9 mouse cellular contexts compared by ENCODE assay signal in the genomic region with DNA sequence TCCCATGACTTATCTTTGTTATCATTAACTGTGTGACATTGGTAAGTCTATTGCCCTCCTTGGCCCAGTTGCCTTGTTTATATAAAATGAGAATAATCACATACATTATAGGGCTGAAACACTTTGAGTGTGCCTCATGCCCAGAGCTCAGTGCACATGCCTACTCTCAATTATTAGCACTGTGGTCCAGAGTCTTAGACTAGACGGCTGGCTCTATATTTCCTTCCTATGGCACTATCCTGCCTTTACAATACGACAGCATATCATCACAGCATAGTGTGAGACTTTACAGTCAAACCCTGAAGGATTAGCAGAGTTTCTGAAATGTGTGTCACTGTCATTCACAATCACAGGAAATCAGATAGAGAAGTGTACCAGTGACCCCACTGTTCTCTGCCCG. TPM values are rescaled to one million over a fixed set of nuclear protein-coding genes. Genes with fewer than 3 reads are reported as not detected.
A peak's percentile ranks its signal among the peaks of the same experiment; 100 is the strongest.
DNase-seq lines count a peak whose midpoint lies in the region; ATAC-seq lines count a peak whose summit lies in the region.
"Had no signal": no experiment of that assay in that cellular context is flagged by ENCODE, and none has a peak within 500 bp of the region (broad histone marks: within the 10 kb centered on the region; RNA-seq: fewer than 3 reads in every experiment).

No protein-coding gene starts in this region.

- WGBS in heart, embryonic 13.5 days = 3% methylated on average over 3 of the region's 3 CpGs
- 3% methylated on average over 3 of the region's 3 CpGs for WGBS in embryonic facial prominence, embryonic 12.5 days
- 31% methylated on average over 3 of the region's 3 CpGs for WGBS in hindbrain, embryonic 13.5 days
- WGBS in midbrain, embryonic 14.5 days = 23% methylated on average over 3 of the region's 3 CpGs

- no peak for ATAC-seq in heart, embryonic 13.5 days (ENCODE audit: extremely low read depth, insufficient number of reproducible peaks, low FRiP score, low TSS enrichment)
- ATAC-seq in embryonic facial prominence, embryonic 12.5 days (ENCODE audit: insufficient number of reproducible peaks, insufficient read depth, low FRiP score, low TSS enrichment) = peak; percentile 55; the same call in 1 of the 2 replicates
- no peak for ATAC-seq in hindbrain, embryonic 13.5 days (ENCODE audit: low FRiP score)
- ATAC-seq in midbrain, embryonic 14.5 days (ENCODE audit: low FRiP score, low TSS enrichment) = no peak
- no peak for ATAC-seq in erythroid progenitor cell, adult 5-6 weeks (replicated peaks; ENCODE audit: low FRiP score, poor library complexity, severe bottlenecking)
- no peak for ATAC-seq in erythroblast, adult 5-6 weeks (replicated peaks; ENCODE audit: low FRiP score, poor library complexity, severe bottlenecking)

- H3K27me3 ChIP-seq in heart, embryonic 13.5 days (replicated peaks) = no peaks in the 10 kb centered on the region
- no peaks in the 10 kb centered on the region for H3K27me3 ChIP-seq in embryonic facial prominence, embryonic 12.5 days
- H3K27me3 ChIP-seq in hindbrain, embryonic 13.5 days = peaks cover 40% of the 10 kb centered on the region
- H3K27me3 ChIP-seq in midbrain, embryonic 14.5 days (ENCODE audit: control insufficient read depth, insufficient read depth, low read length) = peaks cover 29% of the 10 kb centered on the region; the same call in 1 of the 2 replicates

- H3K36me3 ChIP-seq in heart, embryonic 13.5 days = no peaks in the 10 kb centered on the region
- H3K36me3 ChIP-seq in embryonic facial prominence, embryonic 12.5 days = no peaks in the 10 kb centered on the region
- H3K36me3 ChIP-seq in hindbrain, embryonic 13.5 days = no peaks in the 10 kb centered on the region
- H3K36me3 ChIP-seq in midbrain, embryonic 14.5 days (ENCODE audit: control insufficient read depth, insufficient read depth, low read length) = no peaks in the 10 kb centered on the region

- H3K27ac ChIP-seq in heart, embryonic 13.5 days (replicated peaks) = peak overlapping the region; percentile 88
- peak overlapping the region; percentile 82 for H3K27ac ChIP-seq in embryonic facial prominence, embryonic 12.5 days
- no peak overlapping the region for H3K27ac ChIP-seq in hindbrain, embryonic 13.5 days
- H3K27ac ChIP-seq in midbrain, embryonic 14.5 days (replicated peaks; ENCODE audit: low read depth, low read length) = no peak overlapping the region

- H3K4me1 ChIP-seq in heart, embryonic 13.5 days = peaks cover 52% of the 10 kb centered on the region
- H3K4me1 ChIP-seq in embryonic facial prominence, embryonic 12.5 days = peaks cover 24% of the 10 kb centered on the region
- H3K4me1 ChIP-seq in hindbrain, embryonic 13.5 days (replicated peaks) = peaks cover 17% of the 10 kb centered on the region
- peaks cover 8% of the 10 kb centered on the region; the same call in 1 of the 2 replicates for H3K4me1 ChIP-seq in midbrain, embryonic 14.5 days (ENCODE audit: control insufficient read depth, insufficient read depth, low read length)
- H3K4me1 ChIP-seq: megakaryocyte, embryonic 14.5 days had no signal

- H3K4me2 ChIP-seq in heart, embryonic 13.5 days = peak overlapping the region; percentile 64
- peak overlapping the region; percentile 45 for H3K4me2 ChIP-seq in embryonic facial prominence, embryonic 12.5 days (replicated peaks)
- peak overlapping the region; percentile 48 for H3K4me2 ChIP-seq in hindbrain, embryonic 13.5 days
- peak overlapping the region; percentile 46 for H3K4me2 ChIP-seq in midbrain, embryonic 14.5 days (ENCODE audit: low read length)

- H3K9me3 ChIP-seq in heart, embryonic 13.5 days = no peaks in the 10 kb centered on the region
- no peaks in the 10 kb centered on the region for H3K9me3 ChIP-seq in embryonic facial prominence, embryonic 12.5 days
- no peaks in the 10 kb centered on the region for H3K9me3 ChIP-seq in hindbrain, embryonic 13.5 days
- H3K9me3 ChIP-seq in midbrain, embryonic 14.5 days (ENCODE audit: control insufficient read depth, low read length) = no peaks in the 10 kb centered on the region
- H3K9me3 ChIP-seq: megakaryocyte, embryonic 14.5 days had no signal

- H3K9ac ChIP-seq in heart, embryonic 13.5 days = peak overlapping the region; percentile 45
- H3K9ac ChIP-seq in embryonic facial prominence, embryonic 12.5 days = no peak overlapping the region
- H3K9ac ChIP-seq in hindbrain, embryonic 13.5 days = no peak overlapping the region
- H3K9ac ChIP-seq in midbrain, embryonic 14.5 days (replicated peaks; ENCODE audit: low read length) = no peak overlapping the region; the same call in 1 of the 2 replicates

- H3K4me3 ChIP-seq in heart, embryonic 13.5 days = peak overlapping the region; percentile 38
- no peak overlapping the region for H3K4me3 ChIP-seq in embryonic facial prominence, embryonic 12.5 days
- H3K4me3 ChIP-seq in hindbrain, embryonic 13.5 days = peak overlapping the region; percentile 19
- H3K4me3 ChIP-seq in midbrain, embryonic 14.5 days (replicated peaks; ENCODE audit: low read depth, low read length) = 0 out of 2 replicates have a peak overlapping the region, but pooled peaks have one; percentile 15
- H3K4me3 ChIP-seq: megakaryocyte, embryonic 14.5 days had no signal

- no peak for DNase-seq in heart, adult 18-20 months
- DNase-seq in midbrain, embryonic 14.5 days = no peak
- no peak for DNase-seq in layer of hippocampus, postnatal 36 days

RNA-seq across cellular contexts. Expression of a gene that starts 48.4 kb away (rescaled TPM):
- 0.20 and 0.33 TPM in 2 replicates for polyA plus RNA-seq in heart, embryonic 13.5 days (2015; fragmentation: Nextera tagmentation; extraction: Ambion mirVana)
- total RNA-seq in heart, adult 18-20 months (2021) = not detected
- 0.40 and 1.1 TPM in 2 replicates for polyA plus RNA-seq in embryonic facial prominence, embryonic 12.5 days (2016; fragmentation: Nextera tagmentation; extraction: Ambion mirVana)
- 0.45 and 0.99 TPM in 2 replicates for polyA plus RNA-seq in hindbrain, embryonic 13.5 days (2015; fragmentation: Nextera tagmentation; extraction: Ambion mirVana)
- polyA plus RNA-seq in midbrain, embryonic 14.5 days (2014; fragmentation: Nextera tagmentation; extraction: Ambion mirVana) = 0.26 and 0.36 TPM in 2 replicates
- not detected in 2 replicates for total RNA-seq in erythroid progenitor cell, adult 5-6 weeks (2015; ENCODE audit: low replicate concordance)
- not detected in 2 replicates for total RNA-seq in erythroid progenitor cell, adult 5-6 weeks (2017; ENCODE audit: low replicate concordance)
- not detected in 2 replicates for total RNA-seq in erythroblast, adult 5-6 weeks (2015; ENCODE audit: low replicate concordance)
- not detected in 2 replicates for total RNA-seq in erythroblast, adult 5-6 weeks (2017; ENCODE audit: low replicate concordance)
- not detected for total RNA-seq in layer of hippocampus, postnatal 36 days (2021)

Comparison
In these comparisons a context has a peak if more than half of its experiments do, and no peak if none do; other contexts are left out.
1. H3K27ac ChIP-seq: peak in heart, embryonic 13.5 days (single experiment) and embryonic facial prominence, embryonic 12.5 days (single experiment); none in hindbrain, embryonic 13.5 days (single experiment) and midbrain, embryonic 14.5 days (single experiment).
2. Peak in every context shown above with its lines, with median percentiles within 50 percentile points of each other: H3K4me2 ChIP-seq.